Mouse (Mus musculus): ENCODE measurements around the gene Wfdc5. TPM values are rescaled to one million over a fixed set of nuclear protein-coding genes. Genes with fewer than 3 reads are reported as not detected.

Wfdc5 gene
- polyA plus RNA-seq, 1 experiment from 2014 or later = 63.2 TPM

- no peaks in the 10 kb centered on the region for H3K36me3 ChIP-seq (ENCODE audit: control insufficient read depth, insufficient read depth, low read length)
- ATAC-seq (ENCODE audit: low FRiP score, low TSS enrichment) (peak; percentile 61), DNase-seq (ENCODE audit: low spot score) (no peak)
- no peak overlapping the region for H3K9ac ChIP-seq (ENCODE audit: low read length)
- H3K4me1 ChIP-seq (replicated peaks; ENCODE audit: control insufficient read depth, insufficient read depth) = no peaks in the 10 kb centered on the region
- no peak for TF ChIP-seq CTCF (IDR thresholded peaks at IDR 0.05; ENCODE audit: low read depth)
- TF ChIP-seq EP300 (optimal IDR thresholded peaks at IDR 0.05) = no peak
- H3K4me2 ChIP-seq (replicated peaks; ENCODE audit: low read depth) = no peak overlapping the region
- H3K27ac ChIP-seq (replicated peaks) = no peak overlapping the region
- H3K9me3 ChIP-seq (ENCODE audit: control insufficient read depth, low read length) = no peaks in the 10 kb centered on the region
- no peaks in the 10 kb centered on the region for H3K27me3 ChIP-seq (ENCODE audit: control insufficient read depth, insufficient read depth, low read length)
- H3K4me3 ChIP-seq (ENCODE audit: low read depth, low read length) = no peak overlapping the region
Observed at GRCm38 (mm10) chr2:164192279-164192678, 9.7 kb upstream of the Wfdc5 start.

- no peak for DNase-seq (ENCODE audit: low spot score)
- no peaks in the 10 kb centered on the region for H3K36me3 ChIP-seq (ENCODE audit: control insufficient read depth, insufficient read depth, low read length)
- no peak for ATAC-seq (ENCODE audit: low FRiP score, low TSS enrichment)
Observed at GRCm38 (mm10) chr2:164190576-164190975, 8.0 kb upstream of the Wfdc5 start, which contains the start of gene Wfdc12. TSS of gene Wfdc12 (minus strand) at chr2:164190608.

DNA sequence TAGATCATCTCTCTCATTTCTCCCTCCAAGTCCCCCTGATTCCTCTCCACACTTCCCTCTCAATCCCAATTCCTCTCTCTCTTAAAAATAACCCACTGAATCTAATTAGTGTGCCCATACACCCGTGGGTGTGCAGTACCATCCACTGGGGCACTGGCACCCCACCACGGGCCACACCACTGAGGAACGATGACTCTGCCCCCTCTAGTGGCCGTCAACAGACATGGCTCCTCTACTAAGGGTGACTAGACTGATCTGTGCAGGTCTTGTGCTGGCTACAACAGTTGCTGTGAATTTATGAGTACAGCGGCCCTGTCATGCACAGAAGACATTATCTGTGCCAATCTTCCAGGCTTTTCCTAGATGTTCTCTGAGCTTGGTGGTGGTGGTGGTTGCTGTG, 6.2 kb upstream of the Wfdc5 start:
- DNase-seq (ENCODE audit: low spot score) = no peak
- 31% methylated on average over 5 of the region's 5 CpGs for WGBS
- no peaks in the 10 kb centered on the region for H3K36me3 ChIP-seq (ENCODE audit: control insufficient read depth, insufficient read depth, low read length)

More at GRCm38 (mm10) chr2:164190576-164190975, 8.0 kb upstream of the Wfdc5 start, which contains the start of gene Wfdc12:
- Histone ChIP-seq H3K27me3 (ENCODE audit: control insufficient read depth, insufficient read depth, low read length) (no peaks in the 10 kb centered on the region), H3K4me1 (replicated peaks; ENCODE audit: control insufficient read depth, insufficient read depth) (no peaks in the 10 kb centered on the region), H3K4me3 (ENCODE audit: low read depth, low read length) (no peak within 1 kb of the TSS), H3K4me2 (replicated peaks; ENCODE audit: low read depth) (no peak within 1 kb of the TSS), H3K27ac (replicated peaks) (no peak within 1 kb of the TSS), H3K9me3 (ENCODE audit: control insufficient read depth, low read length) (no peaks in the 10 kb centered on the region), H3K9ac (ENCODE audit: low read length) (no peak within 1 kb of the TSS)
- TF ChIP-seq EP300 (optimal IDR thresholded peaks at IDR 0.05) = no peak
- WGBS = 69% methylated on average over 6 of the region's 6 CpGs

GRCm38 (mm10) chr2:164184145-164184719, 1.7 kb upstream of the Wfdc5 start:
- Histone ChIP-seq H3K4me1 (replicated peaks; ENCODE audit: control insufficient read depth, insufficient read depth) (no peaks in the 10 kb centered on the region), H3K27ac (replicated peaks) (no peak overlapping the region; the same call in 1 of the 2 replicates), H3K4me2 (replicated peaks; ENCODE audit: low read depth) (no peak overlapping the region), H3K9ac (ENCODE audit: low read length) (no peak overlapping the region), H3K36me3 (ENCODE audit: control insufficient read depth, insufficient read depth, low read length) (no peaks in the 10 kb centered on the region), H3K4me3 (ENCODE audit: low read depth, low read length) (no peak overlapping the region), H3K9me3 (ENCODE audit: control insufficient read depth, low read length) (no peaks in the 10 kb centered on the region), H3K27me3 (ENCODE audit: control insufficient read depth, insufficient read depth, low read length) (no peaks in the 10 kb centered on the region)
- 33% methylated on average over 9 of the region's 9 CpGs for WGBS
- no peak for TF ChIP-seq EP300 (optimal IDR thresholded peaks at IDR 0.05)
- TF ChIP-seq CTCF (IDR thresholded peaks at IDR 0.05; ENCODE audit: low read depth) = no peak
- no peak for DNase-seq (ENCODE audit: low spot score)
- no peak for ATAC-seq (ENCODE audit: low FRiP score, low TSS enrichment)

More for the DNA sequence above, 6.2 kb upstream of the Wfdc5 start:
- Histone ChIP-seq H3K4me2 (replicated peaks; ENCODE audit: low read depth) (no peak overlapping the region), H3K27me3 (ENCODE audit: control insufficient read depth, insufficient read depth, low read length) (no peaks in the 10 kb centered on the region), H3K4me1 (replicated peaks; ENCODE audit: control insufficient read depth, insufficient read depth) (no peaks in the 10 kb centered on the region), H3K27ac (replicated peaks) (no peak overlapping the region), H3K9ac (ENCODE audit: low read length) (no peak overlapping the region), H3K4me3 (ENCODE audit: low read depth, low read length) (no peak overlapping the region), H3K9me3 (ENCODE audit: control insufficient read depth, low read length) (no peaks in the 10 kb centered on the region)
- no peak for ATAC-seq (ENCODE audit: low FRiP score, low TSS enrichment)
- no peak for TF ChIP-seq EP300 (optimal IDR thresholded peaks at IDR 0.05)
- peak; percentile 71 for TF ChIP-seq CTCF (IDR thresholded peaks at IDR 0.05; ENCODE audit: low read depth)

DNA sequence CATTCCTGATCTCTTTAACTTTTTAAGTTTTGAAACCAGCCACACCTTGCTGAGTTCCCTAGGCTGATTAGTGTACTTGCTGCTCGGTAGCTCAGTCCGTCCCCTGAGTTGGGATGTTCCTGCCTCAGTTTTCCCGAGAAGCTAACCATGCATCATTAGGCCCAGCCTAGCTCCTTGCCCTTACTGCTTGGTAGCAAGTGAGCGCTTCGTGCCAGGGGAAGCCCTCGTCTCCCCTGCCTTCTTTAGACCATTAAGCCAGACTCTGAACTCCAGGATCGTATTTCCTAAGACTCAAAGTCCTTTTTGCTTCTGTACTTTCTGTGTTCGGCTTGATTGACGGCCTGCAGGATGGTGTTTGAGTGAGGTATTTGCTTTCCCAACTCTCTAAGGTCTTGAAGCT, 798 bp upstream of the Wfdc5 start:
- Histone ChIP-seq H3K9ac (ENCODE audit: low read length) (no peak overlapping the region), H3K4me2 (replicated peaks; ENCODE audit: low read depth) (no peak overlapping the region), H3K9me3 (ENCODE audit: control insufficient read depth, low read length) (no peaks in the 10 kb centered on the region), H3K27ac (replicated peaks) (no peak overlapping the region), H3K4me3 (ENCODE audit: low read depth, low read length) (no peak overlapping the region), H3K4me1 (replicated peaks; ENCODE audit: control insufficient read depth, insufficient read depth) (no peaks in the 10 kb centered on the region), H3K36me3 (ENCODE audit: control insufficient read depth, insufficient read depth, low read length) (no peaks in the 10 kb centered on the region), H3K27me3 (ENCODE audit: control insufficient read depth, insufficient read depth, low read length) (no peaks in the 10 kb centered on the region)
- ATAC-seq (ENCODE audit: low FRiP score, low TSS enrichment) (no peak), DNase-seq (ENCODE audit: low spot score) (no peak)
- WGBS = 55% methylated on average over 9 of the region's 9 CpGs
- TF ChIP-seq CTCF (IDR thresholded peaks at IDR 0.05; ENCODE audit: low read depth) (no peak), EP300 (optimal IDR thresholded peaks at IDR 0.05) (no peak)

GRCm38 (mm10) chr2:164180770-164181169, 1.8 kb downstream of the Wfdc5 start:
- 44% methylated on average over 4 of the region's 4 CpGs for WGBS
- DNase-seq (ENCODE audit: low spot score) (peak; percentile 39), ATAC-seq (ENCODE audit: low FRiP score, low TSS enrichment) (peak; percentile 73)
- no peaks in the 10 kb centered on the region for H3K27me3 ChIP-seq (ENCODE audit: control insufficient read depth, insufficient read depth, low read length)
- no peak overlapping the region for H3K4me2 ChIP-seq (replicated peaks; ENCODE audit: low read depth)
- no peaks in the 10 kb centered on the region for H3K9me3 ChIP-seq (ENCODE audit: control insufficient read depth, low read length)
- no peaks in the 10 kb centered on the region for H3K36me3 ChIP-seq (ENCODE audit: control insufficient read depth, insufficient read depth, low read length)
- H3K4me1 ChIP-seq (replicated peaks; ENCODE audit: control insufficient read depth, insufficient read depth) = no peaks in the 10 kb centered on the region
- TF ChIP-seq EP300 (optimal IDR thresholded peaks at IDR 0.05) (no peak), CTCF (IDR thresholded peaks at IDR 0.05; ENCODE audit: low read depth) (no peak)
- no peak overlapping the region for H3K9ac ChIP-seq (ENCODE audit: low read length)
- H3K27ac ChIP-seq (replicated peaks) = peak overlapping the region; percentile 40; the same call in 1 of the 2 replicates
- H3K4me3 ChIP-seq (ENCODE audit: low read depth, low read length) = no peak overlapping the region

Data from stomach, postnatal 0 days (tissue).